ENCODE assay signal across 15 mouse cellular contexts in genomic region chr9:96741365-96742085, GRCm38 (mm10). TPM values are rescaled to one million over a fixed set of nuclear protein-coding genes. Genes with fewer than 3 reads are reported as not detected.
DNase-seq lines count a peak whose midpoint lies in the region; ATAC-seq and TF ChIP-seq lines count a peak whose summit lies in the region.
"Had no signal": no experiment of that assay in that cellular context is flagged by ENCODE, and none has a peak within 500 bp of the region (broad histone marks: within the 10 kb centered on the region; RNA-seq: fewer than 3 reads in every experiment).

No protein-coding gene starts in this region.

- ATAC-seq in intestine, embryonic 15.5 days, result no peak
- ATAC-seq in intestine, embryonic 16.5 days, result no peak
- ATAC-seq in forebrain, embryonic 15.5 days (replicated peaks), result no peak
- ATAC-seq in midbrain, embryonic 14.5 days (ENCODE audit: low FRiP score, low TSS enrichment), result no peak
- ATAC-seq: lung, postnatal 0 days had no signal

- H3K9me3 ChIP-seq in intestine, embryonic 15.5 days, result no peaks in the 10 kb centered on the region
- no peaks in the 10 kb centered on the region for H3K9me3 ChIP-seq in intestine, embryonic 16.5 days (ENCODE audit: control insufficient read depth, low read length)
- H3K9me3 ChIP-seq in forebrain, embryonic 15.5 days, result no peaks in the 10 kb centered on the region
- no peaks in the 10 kb centered on the region for H3K9me3 ChIP-seq in midbrain, embryonic 14.5 days (ENCODE audit: control insufficient read depth, low read length)
- H3K9me3 ChIP-seq: embryonic facial prominence, embryonic 12.5 days; neural tube, embryonic 13.5 days had no signal

- no peak for DNase-seq in heart, adult 2 months
- no peak for DNase-seq in heart, adult 9 months (ENCODE audit: low spot score in 2 of 2)
- DNase-seq in midbrain, embryonic 14.5 days, result no peak
- no peak for DNase-seq in frontal cortex, postnatal 14 days (ENCODE audit: low spot score in 2 of 2)
- no peak for DNase-seq in adrenal gland, adult 8-10 months
- DNase-seq: adrenal gland, postnatal 25 days; gastrocnemius, postnatal 36 days; kidney, postnatal 10 days; layer of hippocampus, adult 9-11 months had no signal

- WGBS in heart, adult 2 months, result 81% methylated on average over 17 of the region's 17 CpGs
- WGBS in intestine, embryonic 15.5 days, result 75% methylated on average over 17 of the region's 17 CpGs
- WGBS in intestine, embryonic 16.5 days, result 76% methylated on average over 17 of the region's 17 CpGs
- 77% methylated on average over 17 of the region's 17 CpGs for WGBS in forebrain, embryonic 15.5 days
- WGBS in midbrain, embryonic 14.5 days, result 64% methylated on average over 17 of the region's 17 CpGs

- no peak for TF ChIP-seq EP300 in heart, adult 2 months (IDR thresholded peaks at IDR 0.05; ENCODE audit: insufficient read depth, low read depth, low read length)

- no peaks in the 10 kb centered on the region; the same call in 1 of the 2 replicates for H3K36me3 ChIP-seq in heart, adult 2 months (ENCODE audit: control insufficient read depth, insufficient read depth, low read length)
- no peaks in the 10 kb centered on the region for H3K36me3 ChIP-seq in intestine, embryonic 15.5 days
- no peaks in the 10 kb centered on the region for H3K36me3 ChIP-seq in intestine, embryonic 16.5 days (ENCODE audit: control insufficient read depth, insufficient read depth, low read length)
- H3K36me3 ChIP-seq in forebrain, embryonic 15.5 days, result no peaks in the 10 kb centered on the region
- no peaks in the 10 kb centered on the region for H3K36me3 ChIP-seq in midbrain, embryonic 14.5 days (ENCODE audit: control insufficient read depth, insufficient read depth, low read length)
- H3K36me3 ChIP-seq: embryonic facial prominence, embryonic 12.5 days; neural tube, embryonic 13.5 days had no signal

- H3K27ac ChIP-seq in heart, adult 2 months, result peak overlapping the region; percentile 96
- 0 out of 2 replicates have a peak overlapping the region, but pooled peaks have one; percentile 57 for H3K27ac ChIP-seq in intestine, embryonic 15.5 days
- H3K27ac ChIP-seq in intestine, embryonic 16.5 days (ENCODE audit: low read length), result no peak overlapping the region
- H3K27ac ChIP-seq in forebrain, embryonic 15.5 days (replicated peaks), result no peak overlapping the region
- peak overlapping the region; percentile 32; the same call in 1 of the 2 replicates for H3K27ac ChIP-seq in midbrain, embryonic 14.5 days (replicated peaks; ENCODE audit: low read depth, low read length)
- H3K27ac ChIP-seq: embryonic facial prominence, embryonic 12.5 days; neural tube, embryonic 13.5 days had no signal

- no peak for TF ChIP-seq CTCF in heart, adult 2 months (IDR thresholded peaks at IDR 0.05)

- H3K4me2 ChIP-seq in intestine, embryonic 15.5 days (replicated peaks), result no peak overlapping the region
- H3K4me2 ChIP-seq in intestine, embryonic 16.5 days (ENCODE audit: low read depth, low read length), result no peak overlapping the region
- H3K4me2 ChIP-seq in forebrain, embryonic 15.5 days (replicated peaks), result no peak overlapping the region
- H3K4me2 ChIP-seq in midbrain, embryonic 14.5 days (ENCODE audit: low read length), result peak overlapping the region; percentile 16; the same call in 1 of the 2 replicates
- H3K4me2 ChIP-seq: embryonic facial prominence, embryonic 12.5 days; neural tube, embryonic 13.5 days had no signal

- no peak overlapping the region for H3K4me3 ChIP-seq in heart, adult 2 months
- no peak overlapping the region for H3K4me3 ChIP-seq in intestine, embryonic 15.5 days (replicated peaks)
- H3K4me3 ChIP-seq in intestine, embryonic 16.5 days (ENCODE audit: low read length), result no peak overlapping the region
- no peak overlapping the region for H3K4me3 ChIP-seq in forebrain, embryonic 15.5 days
- no peak overlapping the region for H3K4me3 ChIP-seq in midbrain, embryonic 14.5 days (replicated peaks; ENCODE audit: low read depth, low read length)
- H3K4me3 ChIP-seq: embryonic facial prominence, embryonic 12.5 days; neural tube, embryonic 13.5 days had no signal

- intact Hi-C loops in heart, adult 2 months (cut with DNase I), result no loop called here

- H3K9ac ChIP-seq in heart, adult 2 months (ENCODE audit: low read depth, low read length), result no peak overlapping the region
- H3K9ac ChIP-seq in intestine, embryonic 15.5 days, result no peak overlapping the region
- no peak overlapping the region for H3K9ac ChIP-seq in intestine, embryonic 16.5 days (ENCODE audit: low read depth, low read length)
- H3K9ac ChIP-seq in forebrain, embryonic 15.5 days (replicated peaks), result 0 out of 2 replicates have a peak overlapping the region, but pooled peaks have one; percentile 22
- no peak overlapping the region for H3K9ac ChIP-seq in midbrain, embryonic 14.5 days (replicated peaks; ENCODE audit: low read length)
- H3K9ac ChIP-seq: embryonic facial prominence, embryonic 12.5 days; neural tube, embryonic 13.5 days had no signal

- H3K79me2 ChIP-seq in heart, adult 2 months (replicated peaks; ENCODE audit: control insufficient read depth, insufficient read depth, low read length), result no peaks in the 10 kb centered on the region

- peaks cover 8% of the 10 kb centered on the region for H3K4me1 ChIP-seq in heart, adult 2 months (ENCODE audit: control insufficient read depth, insufficient read depth, low read length)
- H3K4me1 ChIP-seq in intestine, embryonic 15.5 days (replicated peaks), result 0 out of 2 replicates have a peak, but pooled peaks cover 7% of the 10 kb centered on the region
- H3K4me1 ChIP-seq in intestine, embryonic 16.5 days (ENCODE audit: control insufficient read depth, insufficient read depth, low read length), result no peaks in the 10 kb centered on the region
- peaks cover 6% of the 10 kb centered on the region; the same call in 1 of the 2 replicates for H3K4me1 ChIP-seq in forebrain, embryonic 15.5 days
- H3K4me1 ChIP-seq in midbrain, embryonic 14.5 days (ENCODE audit: control insufficient read depth, insufficient read depth, low read length), result peaks cover 8% of the 10 kb centered on the region; the same call in 1 of the 2 replicates
- H3K4me1 ChIP-seq: embryonic facial prominence, embryonic 12.5 days had no signal

- TF ChIP-seq POLR2A in heart, adult 2 months (IDR thresholded peaks at IDR 0.05; ENCODE audit: insufficient read depth, low read depth, low read length), result no peak

- no peaks in the 10 kb centered on the region for H3K27me3 ChIP-seq in heart, adult 2 months (ENCODE audit: control insufficient read depth, insufficient read depth, low read length)
- H3K27me3 ChIP-seq in intestine, embryonic 15.5 days (replicated peaks), result no peaks in the 10 kb centered on the region
- H3K27me3 ChIP-seq in intestine, embryonic 16.5 days (replicated peaks; ENCODE audit: control insufficient read depth, insufficient read depth, low read length), result no peaks in the 10 kb centered on the region
- H3K27me3 ChIP-seq in forebrain, embryonic 15.5 days, result no peaks in the 10 kb centered on the region
- H3K27me3 ChIP-seq in midbrain, embryonic 14.5 days (ENCODE audit: control insufficient read depth, insufficient read depth, low read length), result no peaks in the 10 kb centered on the region
- H3K27me3 ChIP-seq: embryonic facial prominence, embryonic 12.5 days; neural tube, embryonic 13.5 days had no signal

RNA-seq across cellular contexts. Expression of gene Zbtb38, which starts 11.1 kb away (rescaled TPM):
- 10 to 100 TPM; 42.3 to 43.5 TPM for total RNA-seq in heart, adult 2 months (2021)
- polyA plus RNA-seq in heart, adult 2 months (2012; rRNA removed), result 9.0 and 16.0 TPM in 2 replicates
- polyA plus RNA-seq in intestine, embryonic 15.5 days (2015; fragmentation: Nextera tagmentation; extraction: Ambion mirVana), result 22.5 and 22.9 TPM in 2 replicates
- polyA plus RNA-seq in intestine, embryonic 16.5 days (2015; fragmentation: Nextera tagmentation; extraction: Ambion mirVana), result 20.3 and 20.6 TPM in 2 replicates
- polyA plus RNA-seq in forebrain, embryonic 15.5 days (2015; fragmentation: Nextera tagmentation; extraction: Ambion mirVana), result 48.2 and 51.0 TPM in 2 replicates
- 50.5 and 55.1 TPM in 2 replicates for polyA plus RNA-seq in midbrain, embryonic 14.5 days (2014; fragmentation: Nextera tagmentation; extraction: Ambion mirVana)
- 10 to 100 TPM; 55.4 to 88.4 (median 70.5) TPM for total RNA-seq in adrenal gland, adult 8-10 months (2022)

Comparison
In these comparisons a context has a peak if more than half of its experiments do, and no peak if none do; other contexts are left out.
1. H3K27ac ChIP-seq: peak in heart, adult 2 months (single experiment), intestine, embryonic 15.5 days (single experiment) and midbrain, embryonic 14.5 days (single experiment); none in intestine, embryonic 16.5 days (single experiment) and forebrain, embryonic 15.5 days (single experiment).